Mouse (Mus musculus) liver, adult 2 months (tissue): ENCODE measurements at regions not wholly inside any gene's neighbourhood (a gene's known extent, or its start where the extent isn't known, plus 50 kb on each side); places are given as distances from the start of the nearest gene placed in this dataset.

Experiments used
- DNase-seq: peaks from one replicate; pipeline ENCODE4 v3.0.0-alpha.2; 2011; ENCODE audit warnings: low read depth, low spot score; ENCODE audit errors: extremely low read depth
- H3K27ac ChIP-seq: fragments of 200-500 bp; replicated peaks from 2 replicates; pipeline ENCODE4 v1.5.1; 2012; ENCODE audit warnings: low read depth, mild to moderate bottlenecking, control low read depth, inconsistent platforms, low read length; ENCODE audit not compliant: insufficient read depth
- H3K27me3 ChIP-seq: fragments of 200-500 bp; 2 replicates; pipeline ENCODE4 v1.6.1; 2012; ENCODE audit warnings: mild to moderate bottlenecking, moderate library complexity, low read length, inconsistent platforms; ENCODE audit not compliant: control insufficient read depth, insufficient read depth
- H3K36me3 ChIP-seq: fragments of 200-500 bp; 2 replicates; pipeline ENCODE4 v1.6.1; 2012; ENCODE audit warnings: low read length, inconsistent platforms; ENCODE audit not compliant: control insufficient read depth, insufficient read depth
- H3K4me1 ChIP-seq: fragments of 200-500 bp; 2 replicates; pipeline ENCODE4 v1.6.1; 2011; ENCODE audit warnings: low read length; ENCODE audit not compliant: control insufficient read depth, insufficient read depth
- H3K4me3 ChIP-seq: fragments of 200-500 bp; 2 replicates; pipeline ENCODE4 v1.5.1; 2011; ENCODE audit warnings: low read depth, mild to moderate bottlenecking, control low read depth, low read length, moderate library complexity; ENCODE audit not compliant: insufficient read depth
- H3K79me2 ChIP-seq: fragments of 200-500 bp; 2 replicates; pipeline ENCODE4 v1.6.1; 2012; ENCODE audit warnings: inconsistent platforms, mild to moderate bottlenecking, low read length, moderate library complexity; ENCODE audit not compliant: control insufficient read depth, insufficient read depth
- H3K9ac ChIP-seq: fragments of 200-500 bp; 2 replicates; pipeline ENCODE4 v1.6.1; 2012; ENCODE audit warnings: low read depth, mild to moderate bottlenecking, control low read depth, inconsistent platforms, low read length
- CTCF ChIP-seq: fragments of 200-500 bp; IDR thresholded peaks from 2 replicates; pipeline ENCODE4 v1.5.1; 2011; ENCODE audit warnings: low read depth, low read length, control low read depth
- POLR2A ChIP-seq: fragments of 200-500 bp; IDR thresholded peaks from 2 replicates; pipeline ENCODE4 v1.6.1; 2011; ENCODE audit warnings: low read length, control low read depth; ENCODE audit not compliant: insufficient read depth; ENCODE audit errors: extremely low read depth
- WGBS: fragments of 180-500 bp; shearing (Covaris S2); methylation state at CpG from one replicate; pipeline ENCODE4 v1.1.7; 2018; 5-methylcytosine and 5-hydroxymethylcytosine counted together

- H3K27ac ChIP-seq: no peak overlapping the region
- no peak for TF ChIP-seq POLR2A
- TF ChIP-seq CTCF: no peak
- no peaks in the 10 kb centered on the region for H3K4me1 ChIP-seq
- no peak for DNase-seq
- H3K79me2 ChIP-seq: no peaks in the 10 kb centered on the region
- WGBS: 52% methylated on average over 2 of the region's 2 CpGs
- no peaks in the 10 kb centered on the region for H3K36me3 ChIP-seq
- no peak overlapping the region for H3K4me3 ChIP-seq
- H3K9ac ChIP-seq: no peak overlapping the region
- no peaks in the 10 kb centered on the region for H3K27me3 ChIP-seq
Observed at GRCm38 (mm10) chr8:15734461-15734860, 688.6 kb upstream of the BB014433 start.

GRCm38 (mm10) chr8:15731324-15731723 is 685.4 kb upstream of the BB014433 start:
- H3K27ac ChIP-seq: no peak overlapping the region
- H3K9ac ChIP-seq: no peak overlapping the region
- H3K4me3 ChIP-seq: no peak overlapping the region
- no peaks in the 10 kb centered on the region for H3K27me3 ChIP-seq
- H3K36me3 ChIP-seq: no peaks in the 10 kb centered on the region
- no peak for DNase-seq
- no peak for TF ChIP-seq CTCF
- H3K4me1 ChIP-seq: no peaks in the 10 kb centered on the region
- 78% methylated on average over 2 of the region's 2 CpGs for WGBS
- no peaks in the 10 kb centered on the region for H3K79me2 ChIP-seq

GRCm38 (mm10) chr8:15729075-15729474 is 683.2 kb upstream of the BB014433 start:
- Histone ChIP-seq H3K9ac (no peak overlapping the region), H3K27ac (no peak overlapping the region), H3K4me1 (no peaks in the 10 kb centered on the region), H3K79me2 (no peaks in the 10 kb centered on the region), H3K4me3 (no peak overlapping the region), H3K36me3 (no peaks in the 10 kb centered on the region), H3K27me3 (no peaks in the 10 kb centered on the region)
- peak; percentile 48 for DNase-seq
- TF ChIP-seq CTCF: peak; percentile 74
- TF ChIP-seq POLR2A: no peak
- WGBS: 5% methylated on average over 1 of the region's 1 CpGs

GRCm38 (mm10) chr8:15726310-15726709 is 680.4 kb upstream of the BB014433 start:
- H3K4me3 ChIP-seq: no peak overlapping the region
- H3K9ac ChIP-seq: no peak overlapping the region
- H3K36me3 ChIP-seq: no peaks in the 10 kb centered on the region
- TF ChIP-seq POLR2A (no peak), CTCF (no peak)
- no peak for DNase-seq
- 82% methylated on average over 6 of the region's 6 CpGs for WGBS
- no peaks in the 10 kb centered on the region for H3K27me3 ChIP-seq
- no peaks in the 10 kb centered on the region for H3K4me1 ChIP-seq
- H3K79me2 ChIP-seq: no peaks in the 10 kb centered on the region
- no peak overlapping the region for H3K27ac ChIP-seq
